Mouse (Mus musculus) heart, postnatal 0 days (tissue): ENCODE measurements around the gene Wdr25.

Experiments used
- CTCF ChIP-seq: IDR thresholded peaks from 2 replicates; pipeline ENCODE4 v1.5.1; 2016; ENCODE audit warnings: antibody characterized with exemption, control low read depth, low read depth
- EP300 ChIP-seq: IDR thresholded peaks from 2 replicates; pipeline ENCODE4 v1.6.1; 2016; ENCODE audit warnings: antibody characterized with exemption, low read depth

DNA sequence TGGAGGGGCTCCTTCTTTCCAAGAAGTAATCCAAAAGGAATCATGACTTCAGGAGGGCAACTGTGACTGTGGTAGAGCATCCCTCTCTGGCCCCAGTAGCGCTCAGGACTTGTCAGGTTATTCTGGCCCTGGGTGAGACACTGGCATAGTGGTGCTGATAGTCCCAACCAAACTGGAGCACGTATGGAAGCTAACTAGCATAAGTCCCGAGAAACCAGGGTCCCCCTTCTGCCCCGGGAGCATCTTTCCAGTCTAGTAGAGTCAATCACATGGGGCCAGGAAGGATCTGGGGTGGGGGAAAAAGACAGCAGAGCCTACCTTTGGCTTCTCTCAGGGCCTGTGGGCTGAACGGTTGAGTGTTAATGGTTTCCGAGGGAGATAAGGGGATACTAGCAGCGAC lies 175.3 kb downstream of the Wdr25 start:
- no peak for TF ChIP-seq CTCF
- no peak for TF ChIP-seq EP300
